Mouse (Mus musculus) lung, postnatal 0 days (tissue): Measurements from ENCODE around the gene Tmem56.

Experiments used
- CTCF ChIP-seq: IDR thresholded peaks from 2 replicates; pipeline ENCODE4 v1.5.1; 2016; ENCODE audit warnings: antibody characterized with exemption, mild to moderate bottlenecking
- EP300 ChIP-seq: IDR thresholded peaks from 2 replicates; pipeline ENCODE4 v1.6.1; 2016; ENCODE audit warnings: antibody characterized with exemption, mild to moderate bottlenecking, control low read depth

DNA sequence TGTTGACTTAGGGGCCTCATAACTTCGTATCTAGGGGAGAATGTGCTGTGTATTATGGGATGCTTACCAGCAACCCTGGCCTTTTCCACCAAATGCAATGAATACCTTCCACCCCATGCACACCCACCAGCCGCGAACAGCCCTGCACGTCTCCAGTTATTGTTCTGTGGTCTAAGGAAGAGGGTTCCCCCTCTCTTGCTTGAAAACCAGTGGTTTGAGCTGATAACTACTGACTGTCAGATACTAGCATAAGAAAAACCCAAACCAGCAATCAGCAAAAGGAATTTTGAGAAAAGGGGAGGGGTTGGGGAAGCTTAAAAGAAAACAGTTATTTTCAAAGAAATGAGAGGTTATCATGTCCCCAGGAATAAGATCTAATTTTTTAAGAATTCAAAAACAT is 26.5 kb upstream of the Tmem56 start:
- no peak for TF ChIP-seq CTCF
- TF ChIP-seq EP300: no peak
